Mouse (Mus musculus): ENCODE data around the gene Trh.

- TF ChIP-seq GATA1 (IDR thresholded peaks at IDR 0.05; ENCODE audit: borderline replicate concordance, low read length) (no peak), FLI1 (IDR thresholded peaks at IDR 0.05; ENCODE audit: low read length) (no peak)
These were observed 24.6 kb upstream of the Trh start for GRCm38 (mm10) chr6:92269019-92269418.

All from megakaryocyte, embryonic 14.5 days (primary cell).